Mouse (Mus musculus) kidney, postnatal 25 days (tissue): ENCODE results near the gene Nostrin.

Experiments
- DNase-seq, 2 experiments: peaks; one replicate each; pipeline ENCODE4 v3.0.0; 2021; ENCODE audit warnings: mixed read lengths in 2 of 2

Gene Nostrin

DNA sequence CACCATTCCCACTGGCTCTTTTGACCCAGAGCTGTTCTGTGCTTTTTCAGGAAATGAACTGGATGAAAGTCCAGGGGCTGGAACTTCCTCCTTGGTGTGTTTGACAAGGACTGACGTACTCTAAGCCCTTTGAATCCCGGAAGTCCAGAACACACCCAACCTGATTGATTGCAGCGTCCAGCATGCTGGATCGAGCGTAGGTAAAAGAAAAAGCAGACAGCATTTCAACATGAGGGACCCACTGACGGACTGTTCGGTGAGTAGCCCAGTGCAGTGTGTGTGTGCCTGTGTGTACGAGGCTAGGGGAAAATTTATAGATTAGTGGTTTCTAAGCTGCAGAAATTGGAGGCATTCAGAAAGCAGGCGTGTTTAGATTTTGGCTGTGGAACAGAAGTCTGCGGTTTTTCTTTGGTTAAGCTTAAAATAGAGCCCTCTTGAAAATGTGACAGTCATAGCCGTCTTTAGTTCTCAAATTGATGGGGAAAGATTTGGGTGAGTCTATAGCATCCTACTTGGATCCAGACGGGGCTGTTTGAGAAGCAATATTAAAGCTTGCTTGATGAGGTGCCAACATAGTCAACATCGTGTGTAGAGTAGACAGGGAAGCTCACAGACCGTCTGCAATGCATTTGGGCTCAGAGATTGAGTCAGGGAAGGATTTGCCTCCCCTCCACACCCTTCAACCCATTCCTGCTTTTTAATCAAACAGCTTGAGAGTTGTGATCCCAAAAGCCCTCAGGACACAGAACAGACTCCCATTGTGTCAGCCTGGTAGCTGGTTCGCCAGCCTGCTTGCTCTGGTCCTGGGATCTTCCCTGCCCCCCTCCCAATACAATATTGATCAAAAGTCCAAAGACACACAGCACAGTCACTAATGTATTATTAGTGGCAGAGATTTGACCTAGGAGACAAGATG, at the start of gene Nostrin:
Gene Nostrin (plus strand): TSS at position 140 of the 916 bp plus-strand sequence.
- peak; percentile 48 to 70 for DNase-seq

DNA sequence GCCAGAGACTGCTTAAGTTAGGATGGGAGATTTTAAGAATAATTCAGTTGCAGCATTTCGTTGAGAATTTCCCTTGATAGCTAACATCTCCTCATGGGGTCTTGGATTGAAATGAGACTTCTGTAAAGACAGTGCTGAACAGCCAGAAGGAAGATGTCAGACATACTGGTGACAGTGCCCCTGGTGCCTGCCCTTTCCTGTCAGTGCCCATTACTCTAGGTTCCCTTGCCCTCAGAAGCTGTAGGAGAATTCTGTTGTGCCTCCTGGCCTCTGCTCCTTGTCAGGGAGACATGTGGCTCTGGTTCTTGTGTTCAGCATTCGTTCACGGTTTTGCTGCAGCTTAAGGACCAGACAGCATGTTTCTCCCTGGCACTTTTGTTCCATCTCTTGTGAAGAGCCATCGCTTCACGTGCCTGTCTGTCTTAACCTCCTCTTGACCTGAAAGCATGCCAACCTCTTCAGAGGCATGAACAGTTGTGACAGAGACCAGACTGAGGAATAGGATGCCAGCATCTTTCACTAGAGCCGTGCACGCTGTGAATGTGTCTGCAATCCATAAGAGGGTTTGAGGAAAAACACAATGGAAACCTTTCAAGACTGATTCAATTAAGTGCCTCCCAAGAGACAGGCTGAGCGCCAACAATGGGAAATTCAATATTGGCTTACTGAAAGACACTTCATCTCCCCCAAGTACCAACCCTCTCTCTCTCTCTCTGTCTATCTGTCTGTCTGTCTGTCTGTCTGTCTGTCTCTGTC, 48.9 kb upstream of the Nostrin start:
- DNase-seq, result no peak

DNA sequence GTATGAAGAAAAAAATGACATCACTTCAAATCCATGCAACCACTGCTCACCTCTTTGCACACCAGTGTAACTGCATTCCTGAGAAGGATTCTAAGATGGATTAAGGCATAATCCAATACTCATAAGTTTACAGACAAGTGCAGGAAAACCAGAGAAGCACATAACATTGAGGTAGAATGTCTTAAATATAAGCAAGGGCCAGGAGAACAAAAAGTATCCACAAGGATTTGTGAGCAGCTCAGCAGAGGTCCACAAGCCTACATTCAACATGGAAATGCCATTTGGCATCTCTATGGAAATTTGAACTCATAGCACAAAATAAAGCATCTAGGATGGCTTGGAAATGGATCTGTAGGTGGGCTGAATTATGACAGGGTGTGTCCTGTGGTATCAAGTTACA, 39.8 kb upstream of the Nostrin start:
- no peak for DNase-seq

- no peak for DNase-seq
Observed at GRCm38 (mm10) chr2:69096821-69097220, 38.8 kb upstream of the Nostrin start.

DNA sequence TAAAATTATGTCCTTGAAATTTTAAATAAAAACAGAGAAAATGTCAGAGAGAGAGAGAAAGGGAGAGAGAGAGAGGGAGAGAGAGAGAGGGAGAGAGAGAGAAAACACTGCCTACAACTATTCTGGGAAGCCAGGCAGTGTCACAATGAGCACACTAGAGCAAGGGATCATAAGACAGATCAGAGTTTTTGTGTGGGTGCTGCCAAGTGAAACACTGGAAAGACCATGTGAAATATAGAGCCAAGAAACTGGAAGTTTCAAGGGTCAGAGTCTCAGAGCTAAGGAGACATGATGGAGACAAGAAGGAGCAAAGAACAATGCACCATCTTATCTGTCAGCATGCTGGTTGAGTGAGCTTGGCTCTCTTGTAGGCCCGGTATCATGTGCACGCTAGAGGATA, 38.1 kb upstream of the Nostrin start:
- DNase-seq, result no peak

- DNase-seq, result no peak
Observed at GRCm38 (mm10) chr2:69098701-69099100, 36.9 kb upstream of the Nostrin start.

GRCm38 (mm10) chr2:69099147-69099546, 36.5 kb upstream of the Nostrin start:
- no peak for DNase-seq

DNA sequence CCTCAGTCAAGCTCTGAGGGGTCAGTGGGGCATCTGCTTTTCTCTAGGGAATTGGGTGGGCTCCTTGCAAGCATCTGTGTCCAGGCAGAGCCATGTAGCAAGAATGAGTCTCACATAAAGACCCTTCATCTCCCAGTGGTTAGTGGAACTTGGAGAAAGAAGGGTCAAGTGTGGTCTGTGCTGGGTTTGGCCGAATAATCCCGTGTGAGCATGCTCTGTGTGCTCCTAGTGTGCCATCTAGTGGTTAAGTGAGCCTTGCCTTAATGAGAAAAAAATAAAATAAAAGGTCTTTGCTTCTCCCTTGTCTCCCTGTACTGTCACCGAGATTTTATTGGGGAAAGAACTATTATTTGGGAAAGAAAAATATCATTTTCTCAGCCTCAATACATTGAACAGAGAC, 34.9 kb upstream of the Nostrin start:
- DNase-seq, result peak; percentile 44 to 61

GRCm38 (mm10) chr2:69103526-69103925, 32.1 kb upstream of the Nostrin start:
- no peak for DNase-seq

GRCm38 (mm10) chr2:69104511-69105145, 31.0 kb upstream of the Nostrin start:
- no peak for DNase-seq

DNA sequence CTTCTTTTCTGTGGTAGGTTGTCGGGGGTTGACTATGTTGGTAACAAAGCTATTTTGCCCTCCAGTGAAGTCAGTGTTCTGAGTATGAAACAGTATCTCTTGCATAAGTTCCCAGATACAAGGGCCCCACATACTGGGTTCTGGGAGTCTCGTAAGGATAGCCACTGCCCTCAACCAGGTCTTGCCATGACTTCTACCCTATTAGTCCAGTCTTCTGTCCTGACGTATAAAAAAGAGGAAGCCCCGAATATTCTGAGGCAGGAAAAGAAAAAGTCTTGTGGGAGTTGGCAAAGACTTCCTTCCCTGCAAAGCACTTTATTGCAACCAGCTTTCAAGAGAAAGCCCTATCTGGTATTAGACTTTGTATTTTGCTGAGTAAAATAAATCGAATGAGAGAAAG, 26.4 kb upstream of the Nostrin start:
- no peak for DNase-seq

- no peak for DNase-seq
Observed at GRCm38 (mm10) chr2:69109710-69110109, 25.9 kb upstream of the Nostrin start.

GRCm38 (mm10) chr2:69112609-69113008, 23.0 kb upstream of the Nostrin start:
- no peak for DNase-seq

DNA sequence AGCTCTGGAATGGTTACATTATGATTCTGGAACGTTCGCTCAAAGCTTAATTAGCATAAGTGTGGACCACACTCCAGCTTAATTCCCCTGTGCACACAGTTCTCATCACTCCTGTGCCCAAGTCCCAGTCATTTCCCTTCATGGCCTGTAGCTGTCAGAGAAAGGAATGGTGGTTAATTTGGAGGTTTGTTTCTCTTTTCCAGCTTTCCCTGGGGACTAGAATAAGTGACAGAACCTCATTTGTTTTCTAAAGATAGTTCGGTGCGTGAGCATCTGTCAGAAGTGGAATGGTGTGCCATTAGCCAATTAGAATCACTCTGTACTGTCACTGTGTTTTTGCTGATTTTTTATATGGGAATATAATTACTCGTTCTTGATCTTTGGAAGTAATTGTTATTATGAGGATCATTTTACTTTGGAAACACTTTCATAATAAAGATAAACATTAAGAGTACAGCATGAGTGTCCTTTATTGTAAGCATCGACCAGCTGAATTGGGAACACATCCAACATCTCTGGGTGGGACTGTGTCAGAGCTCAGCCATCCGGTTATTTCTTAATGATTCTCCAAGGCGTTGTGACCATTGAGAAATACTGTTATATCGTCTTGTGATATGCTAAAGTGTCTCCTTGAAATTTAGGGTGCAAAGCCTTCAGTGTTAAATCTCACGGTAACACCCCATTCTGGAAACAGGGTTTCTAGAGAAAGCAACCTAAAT, 21.6 kb upstream of the Nostrin start:
- DNase-seq, result peak in 1 of 2 experiments; percentile 17

DNA sequence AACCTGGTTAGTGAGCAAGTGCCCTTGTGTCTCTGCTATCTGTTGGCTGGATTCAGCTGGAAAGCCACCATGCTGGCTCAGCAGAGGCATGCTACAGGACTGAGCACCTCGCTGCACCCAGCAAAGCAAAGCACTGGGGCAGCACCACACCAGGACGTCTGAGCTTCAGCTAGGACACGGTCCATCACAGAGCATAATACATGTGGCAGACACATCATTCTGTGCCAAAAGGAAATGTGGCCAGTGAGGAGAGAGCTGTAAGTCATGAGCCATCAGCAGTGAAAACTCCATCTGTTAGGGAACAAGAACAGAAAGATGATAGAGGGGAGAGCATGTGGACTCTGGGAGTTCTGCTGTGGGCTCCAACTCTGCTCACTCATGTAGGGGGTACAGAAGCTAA, 19.7 kb upstream of the Nostrin start:
- no peak for DNase-seq

GRCm38 (mm10) chr2:69116767-69117166, 18.8 kb upstream of the Nostrin start:
- no peak for DNase-seq

GRCm38 (mm10) chr2:69118994-69119393, 16.6 kb upstream of the Nostrin start:
- DNase-seq, result no peak

GRCm38 (mm10) chr2:69119718-69120117, 15.9 kb upstream of the Nostrin start:
- no peak for DNase-seq

- DNase-seq, result no peak
Observed at GRCm38 (mm10) chr2:69121681-69122080, 13.9 kb upstream of the Nostrin start.

DNA sequence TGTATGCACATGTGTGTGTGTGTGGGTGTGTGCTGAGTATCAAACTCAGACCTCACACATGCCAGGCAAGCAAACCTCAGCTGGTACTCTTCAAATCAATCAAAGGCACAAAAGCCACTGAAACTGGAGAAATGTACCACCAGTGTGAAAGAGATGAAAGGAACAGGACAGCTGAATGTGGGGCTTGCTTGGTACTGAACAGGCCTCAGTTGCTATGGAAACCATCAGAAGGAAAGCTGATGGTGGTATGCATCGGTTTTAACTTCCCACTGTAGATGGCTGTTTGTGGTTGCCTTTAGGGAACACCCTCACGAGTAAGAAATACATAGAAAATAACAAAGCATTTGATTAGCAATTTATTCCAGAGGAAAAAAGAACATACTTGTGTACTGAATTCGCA, 10.2 kb upstream of the Nostrin start:
- no peak for DNase-seq

DNA sequence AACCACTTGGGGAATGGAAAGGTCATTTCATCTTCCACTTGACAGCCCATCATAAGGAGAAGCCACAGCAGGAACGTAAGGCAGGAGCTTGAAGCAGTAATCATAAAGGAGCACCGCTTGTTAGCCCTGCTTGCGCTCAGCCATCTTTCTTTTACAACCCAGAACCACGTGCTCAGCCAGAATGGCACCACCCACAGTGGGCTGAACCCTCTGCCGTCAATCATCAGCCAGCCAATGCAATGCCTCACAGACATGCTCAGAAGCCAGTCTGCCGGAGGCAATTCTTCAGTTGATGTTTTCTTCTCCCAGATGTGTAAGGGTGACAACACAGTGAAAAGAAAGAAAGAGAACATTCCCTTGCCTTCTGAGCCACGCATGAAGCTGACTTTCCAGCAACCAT, 7.3 kb upstream of the Nostrin start:
- no peak for DNase-seq

- DNase-seq, result peak; percentile 47 to 61
Observed at GRCm38 (mm10) chr2:69128921-69129395, 6.6 kb upstream of the Nostrin start.
